Mouse (Mus musculus): ENCODE measurements around the gene Xlr3a. TPM values are rescaled to one million over a fixed set of nuclear protein-coding genes. Genes with fewer than 3 reads are reported as not detected.

Xlr3a gene
- 3.0 TPM for polyA plus RNA-seq (2017; shearing (Covaris generic))

DNA sequence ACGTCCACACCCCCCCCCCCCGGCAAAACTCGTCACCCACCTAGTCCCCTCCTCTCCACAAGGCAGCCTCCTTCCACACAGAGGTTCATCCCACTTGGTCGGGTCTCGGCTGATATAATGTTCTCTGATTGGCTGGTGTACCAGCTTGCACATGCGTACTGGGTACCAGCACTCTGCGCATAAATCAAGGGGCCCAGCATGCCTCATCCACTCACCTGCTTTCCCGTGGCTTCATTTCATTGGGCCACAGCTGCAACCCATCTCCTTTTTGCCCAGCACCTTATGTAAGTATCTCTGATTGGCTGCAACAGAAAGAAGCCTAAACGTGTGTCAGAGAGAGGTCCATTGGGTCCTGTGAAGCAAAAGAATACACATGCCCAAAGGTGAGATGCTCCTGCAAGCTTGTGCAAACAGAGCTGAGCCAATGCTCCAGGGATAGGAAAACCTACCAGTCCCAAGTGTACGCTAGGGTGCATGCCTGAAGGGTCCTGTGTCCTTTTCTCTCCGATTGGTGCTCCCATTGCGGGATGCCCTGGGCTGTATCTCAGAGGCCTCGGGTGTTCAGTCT is at the start of gene Xlr3a:
Gene Xlr3a (minus strand): TSS at position 155 of the 568 bp plus-strand sequence.

GRCm38 (mm10) chrX:73116747-73117146 is 19.9 kb upstream of the Xlr3a start, which contains the start of gene Gm14685:
Gene Gm14685, plus strand, starts transcription at chrX:73117047.

GRCm38 (mm10) chrX:73082267-73083055 is 14.4 kb downstream of the Xlr3a start, which contains the start of gene Xlr4a:
Gene Xlr4a, minus strand, starts transcription at chrX:73082478.

DNA sequence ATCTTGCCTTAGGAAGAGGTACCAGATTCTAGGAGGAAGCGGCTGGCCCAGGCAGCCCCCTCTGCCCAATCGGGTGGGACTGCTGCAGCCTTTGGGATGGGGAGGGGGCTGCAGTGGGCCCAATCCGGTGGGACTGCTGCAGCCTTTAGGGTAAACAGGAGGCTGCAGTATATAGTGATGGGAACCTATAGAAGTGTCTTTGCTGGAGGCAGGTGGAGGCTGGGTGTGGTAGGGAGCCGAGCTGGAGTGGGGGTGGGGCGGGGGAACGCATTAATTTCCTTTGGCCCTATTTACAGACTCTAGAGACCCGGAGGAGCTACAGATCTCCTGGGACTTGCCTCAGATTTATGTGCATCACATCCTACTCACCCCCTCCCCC is 32.5 kb downstream of the Xlr3a start, which contains the start of gene Pnma3:
Gene Pnma3 (plus strand): TSS at position 373 of the 379 bp plus-strand sequence.

GRCm38 (mm10) chrX:73037003-73037402 is 59.9 kb downstream of the Xlr3a start, which contains the start of gene Pnma5:
Gene Pnma5, minus strand, starts transcription at chrX:73037103.

Other genes starting within 250 kb of the Xlr3a start
- gene Cetn2, start 178.7 kb downstream of the Xlr3a start, polyA plus RNA-seq (2017; shearing (Covaris generic)) = 74.1 TPM
- gene Nsdhl, start 178.5 kb downstream of the Xlr3a start, polyA plus RNA-seq (2017; shearing (Covaris generic)) = 14.8 TPM
- not detected for gene Zfp185, start 109.8 kb downstream of the Xlr3a start, polyA plus RNA-seq (2017; shearing (Covaris generic))
- not detected for gene Pnma5, start 60.0 kb downstream of the Xlr3a start, polyA plus RNA-seq (2017; shearing (Covaris generic))
- gene Pnma3, start 32.3 kb downstream of the Xlr3a start, polyA plus RNA-seq (2017; shearing (Covaris generic)) = not detected
- gene Xlr4a, start 14.6 kb downstream of the Xlr3a start, polyA plus RNA-seq (2017; shearing (Covaris generic)) = 72.5 TPM
- gene Gm14685, start 20.0 kb upstream of the Xlr3a start, polyA plus RNA-seq (2017; shearing (Covaris generic)) = 0.39 TPM
- gene Xlr5b, start 51.7 kb upstream of the Xlr3a start, polyA plus RNA-seq (2017; shearing (Covaris generic)) = not detected
- not detected for gene DXBay18, start 52.4 kb upstream of the Xlr3a start, polyA plus RNA-seq (2017; shearing (Covaris generic))
- not detected for gene Spin2d, start 79.9 kb upstream of the Xlr3a start, polyA plus RNA-seq (2017; shearing (Covaris generic))
- gene Xlr3b, start 95.1 kb upstream of the Xlr3a start, polyA plus RNA-seq (2017; shearing (Covaris generic)) = 33.5 TPM
- gene Xlr4b, start 117.2 kb upstream of the Xlr3a start, polyA plus RNA-seq (2017; shearing (Covaris generic)) = 155 TPM
- 15.8 TPM for gene F8a, start 131.2 kb upstream of the Xlr3a start, polyA plus RNA-seq (2017; shearing (Covaris generic))
- gene Xlr4c, start 146.0 kb upstream of the Xlr3a start, polyA plus RNA-seq (2017; shearing (Covaris generic)) = 66.2 TPM
- not detected for gene Xlr3c, start 168.3 kb upstream of the Xlr3a start, polyA plus RNA-seq (2017; shearing (Covaris generic))
- gene Xlr5a, start 195.9 kb upstream of the Xlr3a start, polyA plus RNA-seq (2017; shearing (Covaris generic)) = not detected
- gene Xlr5c, start 195.9 kb upstream of the Xlr3a start, polyA plus RNA-seq (2017; shearing (Covaris generic)) = not detected
- gene Gm45015, start 239.7 kb upstream of the Xlr3a start, polyA plus RNA-seq (2017; shearing (Covaris generic)) = not detected
- gene Zfp275, start 245.5 kb upstream of the Xlr3a start, polyA plus RNA-seq (2017; shearing (Covaris generic)) = 12.1 TPM

Measured in effector memory CD4-positive, alpha-beta T cell, adult 5 months (primary cell).